Mouse (Mus musculus): ENCODE results near the gene Ntn4. TPM values are rescaled to one million over a fixed set of nuclear protein-coding genes. Genes with fewer than 3 reads are reported as not detected.

Ntn4 gene
- polyA plus RNA-seq, 1 experiment from 2014 or later = 1.6 TPM

DNA sequence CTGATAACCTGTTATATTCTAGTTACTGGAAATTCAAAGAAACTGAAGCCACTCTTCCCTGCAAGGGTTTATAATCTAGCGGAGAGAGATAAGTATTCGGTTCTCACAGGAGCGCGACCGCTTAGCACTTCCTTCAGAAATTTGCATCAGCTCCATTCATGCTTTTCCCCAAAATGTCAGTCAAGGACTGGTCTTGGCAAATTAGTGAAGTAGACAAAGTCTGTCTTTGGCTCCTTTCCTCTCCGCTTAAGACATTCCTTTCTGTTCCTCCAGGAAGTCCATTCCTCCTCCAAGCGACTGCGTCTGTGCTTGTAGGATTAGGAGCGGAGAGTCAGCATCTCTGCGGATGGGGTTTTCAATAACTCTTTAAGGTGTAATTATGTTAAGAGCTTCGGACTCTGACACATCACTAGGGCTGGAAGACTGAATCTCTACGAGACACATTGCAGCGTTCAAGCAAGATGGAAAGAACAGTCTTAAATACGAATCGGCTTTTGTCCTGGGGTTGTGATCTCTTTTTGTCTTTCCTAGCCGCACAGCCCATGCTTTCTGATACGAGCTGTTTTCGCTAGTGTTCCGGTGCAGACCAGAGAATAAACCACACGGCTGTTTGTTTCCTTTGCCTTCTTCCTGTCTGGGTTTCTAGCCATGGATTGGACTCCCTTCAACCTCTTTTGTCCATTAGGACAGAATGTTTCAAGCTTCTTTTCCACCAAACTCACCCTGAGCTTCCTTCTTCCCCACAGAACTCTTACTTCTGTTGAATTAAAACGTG is 60.3 kb downstream of the Ntn4 start:
- H3K9ac ChIP-seq (replicated peaks; ENCODE audit: low read depth, low read length) = peak overlapping the region; percentile 35; the same call in 1 of the 2 replicates
- no peaks in the 10 kb centered on the region for H3K36me3 ChIP-seq (ENCODE audit: control insufficient read depth, insufficient read depth)
- ATAC-seq = peak; percentile 83
- peak overlapping the region; percentile 36 for H3K4me3 ChIP-seq (replicated peaks; ENCODE audit: low read length)
- H3K27me3 ChIP-seq (replicated peaks; ENCODE audit: control insufficient read depth, insufficient read depth, low read length) = no peaks in the 10 kb centered on the region
- 35% methylated on average over 21 of the region's 21 CpGs for WGBS
- H3K27ac ChIP-seq (ENCODE audit: low read length) = peak overlapping the region; percentile 70
- peaks cover 17% of the 10 kb centered on the region for H3K4me1 ChIP-seq (replicated peaks; ENCODE audit: control insufficient read depth, insufficient read depth, low read length)
- peak overlapping the region; percentile 59 for H3K4me2 ChIP-seq (ENCODE audit: low read length)
- no peaks in the 10 kb centered on the region for H3K9me3 ChIP-seq (ENCODE audit: control insufficient read depth, low read length)

DNA sequence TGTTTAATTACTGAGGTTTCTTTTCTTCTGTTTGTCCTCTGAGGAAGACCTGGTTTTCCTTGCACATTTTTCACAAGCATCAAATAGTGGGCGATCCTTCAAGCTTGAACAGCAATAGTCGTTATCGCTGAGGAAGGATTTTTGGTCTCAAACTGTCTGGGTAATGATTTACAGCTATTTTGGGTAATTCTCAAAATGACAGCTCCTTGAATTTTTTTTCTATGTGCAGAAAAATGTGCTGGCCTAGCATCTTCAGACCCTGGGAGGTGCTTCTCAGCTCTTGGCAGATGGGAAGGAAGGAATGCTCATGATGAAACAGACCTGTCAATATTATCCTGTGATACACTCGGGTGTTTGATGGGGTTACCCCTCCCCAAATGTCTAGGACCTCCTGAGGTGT is 63.5 kb downstream of the Ntn4 start:
- H3K9me3 ChIP-seq (ENCODE audit: control insufficient read depth, low read length) = no peaks in the 10 kb centered on the region
- H3K4me3 ChIP-seq (replicated peaks; ENCODE audit: low read length) = no peak overlapping the region
- no peaks in the 10 kb centered on the region for H3K27me3 ChIP-seq (replicated peaks; ENCODE audit: control insufficient read depth, insufficient read depth, low read length)
- peaks cover 21% of the 10 kb centered on the region for H3K4me1 ChIP-seq (replicated peaks; ENCODE audit: control insufficient read depth, insufficient read depth, low read length)
- H3K9ac ChIP-seq (replicated peaks; ENCODE audit: low read depth, low read length) = no peak overlapping the region
- 84% methylated on average over 4 of the region's 4 CpGs for WGBS
- H3K36me3 ChIP-seq (ENCODE audit: control insufficient read depth, insufficient read depth) = no peaks in the 10 kb centered on the region
- no peak for ATAC-seq
- H3K27ac ChIP-seq (ENCODE audit: low read length) = no peak overlapping the region
- H3K4me2 ChIP-seq (ENCODE audit: low read length) = no peak overlapping the region

DNA sequence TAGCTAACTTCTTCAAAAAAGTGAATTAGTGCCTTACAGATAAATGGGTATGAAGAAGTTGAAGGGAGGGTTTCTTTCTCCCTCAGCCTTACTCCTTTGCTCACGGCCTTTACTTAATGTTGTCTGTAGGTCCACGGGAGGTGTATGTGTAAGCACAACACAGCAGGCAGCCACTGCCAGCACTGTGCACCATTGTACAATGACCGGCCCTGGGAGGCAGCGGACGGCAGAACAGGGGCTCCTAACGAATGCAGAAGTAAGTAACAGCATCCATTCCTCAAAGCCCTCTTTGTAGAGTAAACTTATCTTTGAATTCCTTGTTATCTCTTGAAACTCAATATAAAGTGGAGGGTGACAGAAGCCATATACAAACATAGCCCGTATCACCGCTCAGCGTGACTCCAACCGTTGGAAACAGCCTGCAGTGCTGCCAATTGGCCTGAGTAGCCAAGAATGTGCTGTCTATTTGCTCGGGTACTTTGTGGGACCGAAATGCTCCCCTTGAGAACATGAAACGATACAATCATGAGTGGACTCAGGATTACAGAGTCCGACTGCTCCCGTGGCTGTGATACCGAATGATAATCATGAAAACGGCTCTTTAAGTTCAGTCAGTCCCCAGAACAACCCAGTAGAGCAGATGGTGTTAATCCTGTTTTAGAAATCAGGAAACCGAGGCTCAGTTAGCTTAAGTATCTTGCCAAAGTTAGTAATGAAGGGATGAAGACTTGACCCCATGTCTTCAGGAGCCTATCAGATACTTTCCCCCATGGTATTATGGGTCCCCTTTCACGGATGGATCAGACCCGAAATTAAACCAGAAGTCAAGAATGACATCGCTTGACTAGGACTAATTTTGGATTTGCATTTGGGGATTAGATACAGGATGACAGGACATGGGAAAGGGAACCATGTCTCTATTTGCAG is 66.9 kb downstream of the Ntn4 start:
- H3K9ac ChIP-seq (replicated peaks; ENCODE audit: low read depth, low read length) = no peak overlapping the region
- peak overlapping the region; percentile 9; the same call in 1 of the 2 replicates for H3K4me2 ChIP-seq (ENCODE audit: low read length)
- WGBS = 45% methylated on average over 21 of the region's 21 CpGs
- no peak overlapping the region for H3K4me3 ChIP-seq (replicated peaks; ENCODE audit: low read length)
- no peaks in the 10 kb centered on the region for H3K9me3 ChIP-seq (ENCODE audit: control insufficient read depth, low read length)
- no peaks in the 10 kb centered on the region for H3K27me3 ChIP-seq (replicated peaks; ENCODE audit: control insufficient read depth, insufficient read depth, low read length)
- H3K36me3 ChIP-seq (ENCODE audit: control insufficient read depth, insufficient read depth) = peaks cover 8% of the 10 kb centered on the region
- ATAC-seq = no peak
- peaks cover 4% of the 10 kb centered on the region; the same call in 1 of the 2 replicates for H3K4me1 ChIP-seq (replicated peaks; ENCODE audit: control insufficient read depth, insufficient read depth, low read length)
- H3K27ac ChIP-seq (ENCODE audit: low read length) = no peak overlapping the region

- WGBS = 83% methylated on average over 6 of the region's 6 CpGs
- H3K36me3 ChIP-seq (ENCODE audit: control insufficient read depth, insufficient read depth) = peaks cover 8% of the 10 kb centered on the region
- no peak overlapping the region for H3K4me3 ChIP-seq (replicated peaks; ENCODE audit: low read length)
- no peaks in the 10 kb centered on the region for H3K9me3 ChIP-seq (ENCODE audit: control insufficient read depth, low read length)
- H3K27ac ChIP-seq (ENCODE audit: low read length) = no peak overlapping the region
- H3K9ac ChIP-seq (replicated peaks; ENCODE audit: low read depth, low read length) = no peak overlapping the region
- H3K27me3 ChIP-seq (replicated peaks; ENCODE audit: control insufficient read depth, insufficient read depth, low read length) = no peaks in the 10 kb centered on the region
- ATAC-seq = no peak
- peaks cover 4% of the 10 kb centered on the region; the same call in 1 of the 2 replicates for H3K4me1 ChIP-seq (replicated peaks; ENCODE audit: control insufficient read depth, insufficient read depth, low read length)
- H3K4me2 ChIP-seq (ENCODE audit: low read length) = no peak overlapping the region
These were observed 67.6 kb downstream of the Ntn4 start for GRCm38 (mm10) chr10:93708076-93708473.

- Histone ChIP-seq H3K4me3 (replicated peaks; ENCODE audit: low read length) (no peak overlapping the region), H3K36me3 (ENCODE audit: control insufficient read depth, insufficient read depth) (peaks cover 8% of the 10 kb centered on the region), H3K9ac (replicated peaks; ENCODE audit: low read depth, low read length) (no peak overlapping the region), H3K4me2 (ENCODE audit: low read length) (no peak overlapping the region), H3K4me1 (replicated peaks; ENCODE audit: control insufficient read depth, insufficient read depth, low read length) (peaks cover 4% of the 10 kb centered on the region; the same call in 1 of the 2 replicates), H3K27me3 (replicated peaks; ENCODE audit: control insufficient read depth, insufficient read depth, low read length) (no peaks in the 10 kb centered on the region), H3K27ac (ENCODE audit: low read length) (no peak overlapping the region), H3K9me3 (ENCODE audit: control insufficient read depth, low read length) (no peaks in the 10 kb centered on the region)
- 96% methylated on average over 5 of the region's 5 CpGs for WGBS
- ATAC-seq = no peak
These were observed 68.0 kb downstream of the Ntn4 start for GRCm38 (mm10) chr10:93708515-93708914.

DNA sequence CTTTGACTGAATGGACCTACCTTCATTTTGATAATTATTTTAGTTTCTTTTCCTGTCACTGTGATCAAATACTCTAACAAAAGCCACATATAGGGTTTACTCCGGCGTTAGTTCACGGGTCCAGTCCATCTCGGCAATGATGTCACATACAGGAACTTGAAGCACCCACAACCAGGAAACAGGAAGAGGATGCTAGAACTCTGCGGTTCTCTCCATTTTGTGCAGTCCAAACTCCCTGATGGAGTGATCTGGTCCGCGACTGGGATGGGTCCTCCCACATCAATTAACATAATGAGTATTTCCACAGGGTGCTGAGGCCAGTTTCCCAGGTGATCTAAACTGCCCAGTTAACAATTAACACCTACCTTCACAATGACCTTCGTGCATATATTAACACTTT is 69.1 kb downstream of the Ntn4 start:
- Histone ChIP-seq H3K4me2 (ENCODE audit: low read length) (no peak overlapping the region), H3K27ac (ENCODE audit: low read length) (no peak overlapping the region), H3K36me3 (ENCODE audit: control insufficient read depth, insufficient read depth) (peaks cover 8% of the 10 kb centered on the region), H3K4me3 (replicated peaks; ENCODE audit: low read length) (no peak overlapping the region), H3K4me1 (replicated peaks; ENCODE audit: control insufficient read depth, insufficient read depth, low read length) (peaks cover 4% of the 10 kb centered on the region; the same call in 1 of the 2 replicates), H3K27me3 (replicated peaks; ENCODE audit: control insufficient read depth, insufficient read depth, low read length) (no peaks in the 10 kb centered on the region), H3K9ac (replicated peaks; ENCODE audit: low read depth, low read length) (no peak overlapping the region), H3K9me3 (ENCODE audit: control insufficient read depth, low read length) (no peaks in the 10 kb centered on the region)
- no peak for ATAC-seq
- 94% methylated on average over 8 of the region's 8 CpGs for WGBS

DNA sequence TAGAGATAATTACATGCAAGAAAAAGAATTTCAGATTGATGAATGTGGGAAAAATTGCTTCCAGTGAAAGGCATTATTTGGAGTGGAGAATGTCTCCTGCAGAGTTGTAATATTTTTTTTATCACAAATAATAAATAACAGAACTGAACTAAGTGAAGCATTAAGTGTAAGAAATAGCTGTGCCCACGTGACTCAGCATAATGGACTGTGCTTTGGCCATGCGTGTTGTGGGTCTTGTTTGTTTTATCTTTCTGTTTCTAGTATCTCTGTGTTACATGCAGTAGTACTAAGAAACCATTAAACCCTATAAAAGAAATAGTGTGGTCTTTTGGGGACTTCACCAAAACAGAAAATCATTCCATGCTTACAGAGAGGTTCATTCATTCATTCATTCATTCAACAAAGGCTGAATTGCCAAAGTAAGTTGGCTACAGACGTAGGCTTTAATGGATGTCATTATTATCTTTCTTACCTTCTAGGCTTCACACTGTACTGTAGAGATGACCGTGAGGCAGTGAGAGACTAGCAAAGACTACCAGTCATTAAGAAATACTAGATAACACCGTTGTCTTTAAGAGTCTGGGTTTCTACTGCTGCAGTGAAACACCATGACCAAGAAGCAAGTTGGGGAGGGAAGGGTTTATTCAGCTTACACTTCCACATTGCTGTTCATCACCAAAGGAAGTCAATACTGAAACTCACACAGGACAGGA is 81.3 kb downstream of the Ntn4 start:
- 89% methylated on average over 5 of the region's 5 CpGs for WGBS
- H3K36me3 ChIP-seq (ENCODE audit: control insufficient read depth, insufficient read depth) = no peaks in the 10 kb centered on the region
- no peaks in the 10 kb centered on the region for H3K9me3 ChIP-seq (ENCODE audit: control insufficient read depth, low read length)
- H3K4me1 ChIP-seq (replicated peaks; ENCODE audit: control insufficient read depth, insufficient read depth, low read length) = peaks cover 5% of the 10 kb centered on the region
- H3K27ac ChIP-seq (ENCODE audit: low read length) = no peak overlapping the region
- H3K4me3 ChIP-seq (replicated peaks; ENCODE audit: low read length) = no peak overlapping the region
- no peak overlapping the region for H3K9ac ChIP-seq (replicated peaks; ENCODE audit: low read depth, low read length)
- ATAC-seq = no peak
- no peaks in the 10 kb centered on the region for H3K27me3 ChIP-seq (replicated peaks; ENCODE audit: control insufficient read depth, insufficient read depth, low read length)
- no peak overlapping the region for H3K4me2 ChIP-seq (ENCODE audit: low read length)

DNA sequence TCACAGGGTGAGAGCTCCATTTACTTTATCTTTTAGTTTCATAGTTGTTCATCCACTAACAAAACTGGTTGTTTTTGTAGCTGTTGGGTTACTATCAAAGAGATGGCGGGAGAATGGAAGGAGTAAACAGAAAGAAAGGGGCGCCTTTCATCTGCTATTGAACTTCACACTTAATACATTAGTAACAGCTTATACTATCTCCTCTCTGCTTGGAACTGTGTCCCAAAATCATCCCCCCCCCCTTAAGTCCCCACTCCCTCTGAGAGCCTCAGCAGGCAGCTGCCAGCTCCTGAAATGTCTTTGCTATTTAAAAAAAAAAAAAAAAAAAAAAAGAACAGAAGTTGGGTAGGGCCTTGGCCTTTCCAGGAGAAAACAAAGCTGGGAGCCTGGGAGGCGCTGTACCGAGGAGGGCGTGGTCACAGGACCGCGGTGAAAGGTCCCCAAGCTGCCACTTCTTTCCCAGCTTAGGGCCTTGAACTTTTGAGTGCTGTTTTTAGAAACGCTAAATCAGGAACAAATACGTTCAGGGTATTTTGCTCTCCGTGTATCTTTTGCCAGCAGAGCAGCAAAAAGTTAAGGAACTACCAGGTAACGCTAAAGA is 83.6 kb downstream of the Ntn4 start:
- H3K4me1 ChIP-seq (replicated peaks; ENCODE audit: control insufficient read depth, insufficient read depth, low read length) = peaks cover 5% of the 10 kb centered on the region
- H3K27ac ChIP-seq (ENCODE audit: low read length) = no peak overlapping the region
- no peak overlapping the region for H3K4me2 ChIP-seq (ENCODE audit: low read length)
- H3K36me3 ChIP-seq (ENCODE audit: control insufficient read depth, insufficient read depth) = no peaks in the 10 kb centered on the region
- 9% methylated on average over 11 of the region's 11 CpGs for WGBS
- no peaks in the 10 kb centered on the region for H3K9me3 ChIP-seq (ENCODE audit: control insufficient read depth, low read length)
- no peak for ATAC-seq
- no peaks in the 10 kb centered on the region for H3K27me3 ChIP-seq (replicated peaks; ENCODE audit: control insufficient read depth, insufficient read depth, low read length)
- no peak overlapping the region for H3K9ac ChIP-seq (replicated peaks; ENCODE audit: low read depth, low read length)
- H3K4me3 ChIP-seq (replicated peaks; ENCODE audit: low read length) = no peak overlapping the region

Data from forebrain, embryonic 16.5 days (tissue).